Mouse (Mus musculus): ENCODE results near the gene Cpm. TPM values are rescaled to one million over a fixed set of nuclear protein-coding genes. Genes with fewer than 3 reads are reported as not detected.

The Cpm gene
- polyA plus RNA-seq, 1 experiment from 2014 or later, result 83.7 TPM

Other genes starting within 250 kb of the Cpm start
- 151 and 162 TPM in 2 replicates for gene Cpsf6, start 249.5 kb upstream of the Cpm start, polyA plus RNA-seq (2015; fragmentation: Nextera tagmentation; extraction: Ambion mirVana)
- gene Mdm2, start 81.3 kb downstream of the Cpm start, polyA plus RNA-seq (2015; fragmentation: Nextera tagmentation; extraction: Ambion mirVana), result 51.2 and 51.7 TPM in 2 replicates
- 18.3 and 18.6 TPM in 2 replicates for gene Slc35e3, start 116.9 kb downstream of the Cpm start, polyA plus RNA-seq (2015; fragmentation: Nextera tagmentation; extraction: Ambion mirVana)
- 58.8 and 64.8 TPM in 2 replicates for gene Nup107, start 163.2 kb downstream of the Cpm start, polyA plus RNA-seq (2015; fragmentation: Nextera tagmentation; extraction: Ambion mirVana)
- 215 and 222 TPM in 2 replicates for gene Rap1b, start 216.5 kb downstream of the Cpm start, polyA plus RNA-seq (2015; fragmentation: Nextera tagmentation; extraction: Ambion mirVana)

Measured in lung, embryonic 16.5 days (tissue).